Mouse (Mus musculus) brown adipose tissue, adult 24 weeks (tissue): ENCODE results near the gene Gapdhs. TPM values are rescaled to one million over a fixed set of nuclear protein-coding genes. Genes with fewer than 3 reads are reported as not detected.
"Not testable (repeated sequence)": the region's sequence is repeated elsewhere in the genome, so short reads cannot be mapped to it uniquely, and the experiment has no call there.

Source experiments
- H3K27ac ChIP-seq: fragments of 200-500 bp; replicated peaks from 2 replicates; pipeline ENCODE4 v1.5.1; 2012; ENCODE audit warnings: low read depth, mild to moderate bottlenecking, low read length
- H3K4me1 ChIP-seq: fragments of 200-500 bp; 2 replicates; pipeline ENCODE4 v1.6.1; 2012; ENCODE audit warnings: low read length, mixed read lengths; ENCODE audit not compliant: control insufficient read depth, insufficient read depth, insufficient read length
- H3K4me3 ChIP-seq: fragments of 200-500 bp; 2 replicates; pipeline ENCODE4 v1.5.1; 2012; ENCODE audit warnings: low read depth, mild to moderate bottlenecking, low read length, moderate library complexity; ENCODE audit not compliant: insufficient read depth
- polyA plus RNA-seq: library from polyadenylated mRNA; stranded (reverse); fragments of >200 nt; gene quantifications from 2 replicates; pipeline ENCODE4 v1.2.4, GENCODE M21; 2012; ENCODE audit not compliant: missing spikeins, insufficient read depth, insufficient read length

Gene Gapdhs
- polyA plus RNA-seq = not detected in 2 replicates

DNA sequence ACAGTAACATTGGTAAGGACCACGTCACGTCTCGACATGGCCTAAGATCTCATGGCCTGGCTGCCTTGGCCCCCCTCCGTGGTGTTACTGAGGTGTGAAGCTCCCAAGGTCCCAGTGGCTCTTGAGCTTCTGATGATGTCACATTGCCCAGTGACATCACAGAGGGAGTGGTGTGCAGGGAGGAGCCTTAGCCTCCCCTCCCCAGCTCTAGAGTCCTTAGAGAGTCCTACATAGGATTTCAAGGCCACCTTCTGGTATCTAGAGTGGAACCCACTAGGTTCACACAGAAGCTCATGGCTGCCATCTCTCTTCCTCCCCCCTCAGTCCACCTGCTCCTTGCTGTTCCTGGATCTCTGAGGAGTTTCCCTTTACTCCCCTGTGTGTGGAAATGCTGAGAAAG lies at the start of gene Gapdhs:
TSS of gene Gapdhs (minus strand) at position 65 of the 400 bp plus-strand sequence.
- H3K4me1 ChIP-seq, H3K4me3 ChIP-seq, H3K27ac ChIP-seq: not testable (repeated sequence)

DNA sequence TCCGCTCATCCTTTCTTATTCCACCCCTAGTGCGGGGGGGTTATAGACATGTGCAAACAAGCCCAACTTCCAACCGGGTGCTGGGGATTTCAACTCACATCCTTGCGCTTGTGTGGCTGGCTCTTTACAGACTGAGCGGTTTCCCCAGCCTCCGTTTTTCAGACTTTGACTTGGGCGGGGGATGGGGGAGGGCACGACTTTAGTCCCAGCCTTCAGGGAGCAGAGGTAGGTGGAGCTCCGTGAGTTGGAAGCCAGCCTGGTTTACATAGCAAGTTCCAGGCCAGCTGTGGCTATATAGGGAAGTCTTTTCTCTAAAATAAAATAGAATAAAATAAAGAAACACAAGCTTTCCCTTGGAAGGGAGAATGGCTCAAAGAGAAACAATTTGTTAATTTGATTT lies 48.4 kb upstream of the Gapdhs start:
- no peak overlapping the region for H3K4me3 ChIP-seq
- H3K4me1 ChIP-seq = no peaks in the 10 kb centered on the region
- no peak overlapping the region for H3K27ac ChIP-seq

DNA sequence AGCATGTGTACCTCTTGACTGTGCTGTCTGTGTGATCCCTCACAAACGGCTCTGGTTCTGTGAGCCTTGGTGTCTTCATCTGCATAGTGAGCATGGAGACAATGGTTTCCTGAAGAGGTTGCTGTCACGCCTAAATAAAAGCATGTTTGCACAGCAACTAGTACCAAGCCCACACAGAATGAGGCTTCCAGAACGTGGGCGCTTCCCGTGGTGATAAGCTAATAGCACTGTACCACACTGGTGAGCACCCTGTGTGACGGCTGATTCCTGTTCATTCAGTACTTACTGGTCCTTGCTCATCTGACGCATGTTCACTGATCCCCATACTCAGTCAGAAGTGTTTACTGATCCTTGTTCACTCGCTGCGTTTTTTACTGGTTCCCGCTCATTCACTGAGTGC lies 46.7 kb upstream of the Gapdhs start:
- Histone ChIP-seq H3K4me3 (no peak overlapping the region), H3K4me1 (no peaks in the 10 kb centered on the region), H3K27ac (no peak overlapping the region)

DNA sequence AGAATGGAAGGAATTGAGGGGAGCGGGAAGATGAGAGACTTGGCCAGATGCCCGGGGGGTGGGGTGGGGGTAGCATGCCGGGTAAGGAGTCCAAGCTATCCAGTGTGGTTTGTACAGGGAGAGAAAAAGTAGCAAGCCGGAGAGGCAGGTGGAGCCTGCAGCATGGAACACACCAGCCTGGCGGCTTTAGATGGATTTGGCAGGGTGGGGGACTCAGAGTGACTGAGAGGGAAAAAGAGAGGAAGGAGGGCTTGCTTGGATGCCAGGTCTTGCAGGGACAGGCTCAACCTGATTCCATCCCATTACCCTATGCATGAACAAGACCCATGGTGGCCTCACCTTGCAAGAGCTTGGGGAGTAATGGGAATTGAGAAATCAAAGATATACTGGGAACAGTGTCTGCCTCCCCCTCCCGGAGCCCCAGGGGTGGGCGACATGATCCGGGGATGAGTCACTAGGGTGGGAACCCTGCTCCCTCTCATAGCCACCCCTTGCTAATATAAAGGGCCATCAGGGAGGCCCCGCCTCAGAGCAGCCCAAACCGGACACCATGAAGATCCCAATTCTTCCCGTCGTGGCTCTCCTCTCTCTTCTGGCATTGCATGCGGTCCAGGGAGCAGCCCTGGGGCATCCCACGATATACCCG lies 44.0 kb upstream of the Gapdhs start, which contains the start of gene Krtdap:
TSS of gene Krtdap (plus strand) at position 520 of the 646 bp plus-strand sequence.
- Histone ChIP-seq H3K27ac (no peak within 1 kb of the TSS), H3K4me3 (no peak within 1 kb of the TSS), H3K4me1 (no peaks in the 10 kb centered on the region)

DNA sequence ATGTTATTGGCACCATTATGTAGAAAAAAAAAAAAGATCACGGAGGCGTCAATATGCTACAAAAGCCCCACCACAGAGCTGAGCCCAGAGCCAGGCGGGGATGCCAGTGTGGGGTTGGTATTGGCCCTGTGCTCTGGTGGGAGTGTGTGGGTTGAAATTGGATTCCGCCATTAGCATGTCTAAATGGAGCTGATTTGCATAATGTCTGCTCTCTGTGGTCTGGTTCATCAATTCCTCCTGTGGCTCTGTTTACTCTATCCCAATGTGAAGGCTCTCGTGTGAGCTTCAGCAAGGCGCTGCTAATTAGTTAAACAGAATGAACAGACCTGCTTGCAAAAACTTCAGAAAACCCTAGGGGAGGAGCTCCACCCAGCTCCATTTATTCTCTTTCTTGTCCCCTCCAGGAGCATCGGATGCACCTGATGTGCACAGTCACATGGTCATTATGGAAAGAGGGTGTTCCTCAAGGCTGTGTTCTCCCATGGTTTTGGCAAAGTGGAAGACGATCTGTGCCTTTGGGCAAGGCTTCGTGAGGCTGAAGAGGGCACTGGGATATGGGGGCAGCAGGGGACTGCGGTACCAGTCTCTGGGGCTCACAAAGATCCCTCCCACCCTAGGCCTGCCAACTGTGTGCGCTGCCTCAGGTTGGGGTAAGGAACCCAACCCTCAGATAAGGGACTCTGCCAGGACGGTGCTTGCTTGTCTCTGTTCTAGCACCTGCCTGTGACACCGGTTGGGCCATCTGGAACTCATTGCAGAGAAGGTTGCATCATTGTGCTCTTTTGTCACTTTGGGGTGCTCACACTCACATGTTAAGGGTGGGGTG lies 42.5 kb upstream of the Gapdhs start:
- no peak overlapping the region for H3K4me3 ChIP-seq
- no peaks in the 10 kb centered on the region for H3K4me1 ChIP-seq
- no peak overlapping the region for H3K27ac ChIP-seq

DNA sequence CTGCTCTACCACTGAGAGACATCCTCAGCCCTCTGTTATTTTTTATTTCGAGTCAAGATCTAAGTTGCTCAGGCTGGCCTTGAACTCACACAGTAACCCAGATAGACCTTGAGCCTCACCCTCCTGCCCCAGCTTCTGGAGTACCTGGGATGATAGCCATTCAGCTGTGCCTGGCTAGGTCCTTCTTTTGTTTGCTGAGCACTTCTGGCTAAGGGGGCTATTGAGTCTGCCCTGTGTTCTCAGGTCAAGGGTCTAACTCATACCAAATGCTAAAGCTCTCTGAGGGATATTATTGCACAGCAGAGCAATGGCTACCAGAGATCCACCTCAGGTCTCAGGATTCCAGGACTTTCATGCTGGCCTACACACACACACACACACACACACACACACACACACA lies 41.7 kb upstream of the Gapdhs start:
- Histone ChIP-seq H3K4me1 (no peaks in the 10 kb centered on the region), H3K27ac (no peak overlapping the region)

DNA sequence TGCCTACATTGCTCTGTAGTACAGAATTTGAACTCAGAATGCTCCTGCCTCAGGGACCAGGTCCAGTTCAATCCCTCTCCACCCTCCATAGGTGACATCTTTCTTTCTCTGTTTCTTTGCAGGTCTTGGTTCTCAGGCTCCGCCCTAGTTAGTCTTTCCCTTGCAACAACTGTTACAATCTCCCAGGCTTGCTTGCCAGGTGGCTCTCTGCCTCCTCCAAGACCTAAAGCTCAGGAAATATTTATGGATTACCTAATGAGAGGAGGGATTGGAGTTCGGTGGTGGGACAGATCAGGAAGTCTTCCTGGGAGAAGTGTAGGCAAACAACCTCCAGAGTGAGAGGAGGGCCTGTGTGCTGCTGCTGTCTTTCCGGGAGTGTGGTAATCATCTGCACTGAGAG lies 39.2 kb upstream of the Gapdhs start:
- no peaks in the 10 kb centered on the region for H3K4me1 ChIP-seq
- no peak overlapping the region for H3K27ac ChIP-seq
- no peak overlapping the region for H3K4me3 ChIP-seq

More for the DNA sequence above, 41.7 kb upstream of the Gapdhs start:
- H3K4me3 ChIP-seq = no peak overlapping the region

DNA sequence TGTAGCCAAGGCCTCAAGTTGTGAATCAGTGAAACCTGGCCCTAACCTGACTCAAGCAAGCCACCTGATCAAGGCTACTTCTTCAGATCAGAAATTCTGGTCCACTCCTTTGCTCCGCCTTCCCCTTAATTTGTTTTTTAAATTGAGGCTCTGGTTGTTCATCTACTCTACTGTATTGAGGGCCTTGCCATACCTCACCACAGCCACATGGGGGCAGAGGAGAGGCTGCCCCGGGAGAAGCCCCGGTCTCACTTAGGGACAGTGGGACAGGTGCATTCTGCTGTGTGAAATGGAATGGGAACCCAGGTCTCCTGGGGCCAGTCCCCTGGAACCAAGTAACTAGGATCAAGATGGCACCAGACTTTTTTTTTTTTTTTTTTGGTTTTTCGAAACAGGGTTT lies 38.3 kb upstream of the Gapdhs start:
- no peak overlapping the region for H3K4me3 ChIP-seq
- no peak overlapping the region for H3K27ac ChIP-seq
- H3K4me1 ChIP-seq = no peaks in the 10 kb centered on the region

DNA sequence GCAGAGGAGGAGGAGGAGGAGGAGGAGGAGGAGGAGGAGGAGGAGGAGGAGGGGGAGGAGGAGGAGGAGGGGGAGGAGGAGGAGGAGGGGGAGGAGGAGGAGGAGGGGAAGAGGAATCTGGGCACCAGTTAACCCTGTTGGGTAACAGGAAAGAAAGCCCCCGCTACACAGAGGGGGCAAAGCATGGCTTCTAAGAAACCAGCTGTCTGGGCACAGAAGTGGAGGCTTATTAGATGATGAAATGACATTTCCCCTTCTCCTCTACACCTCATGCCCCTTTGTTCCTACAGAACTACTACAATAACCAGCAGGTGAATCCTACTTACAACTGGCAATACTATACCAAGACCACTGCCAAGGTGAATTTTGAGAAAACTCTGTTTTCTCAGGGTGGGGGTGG lies 34.4 kb upstream of the Gapdhs start:
- no peak overlapping the region for H3K27ac ChIP-seq
- H3K4me3 ChIP-seq = no peak overlapping the region
- H3K4me1 ChIP-seq = no peaks in the 10 kb centered on the region

DNA sequence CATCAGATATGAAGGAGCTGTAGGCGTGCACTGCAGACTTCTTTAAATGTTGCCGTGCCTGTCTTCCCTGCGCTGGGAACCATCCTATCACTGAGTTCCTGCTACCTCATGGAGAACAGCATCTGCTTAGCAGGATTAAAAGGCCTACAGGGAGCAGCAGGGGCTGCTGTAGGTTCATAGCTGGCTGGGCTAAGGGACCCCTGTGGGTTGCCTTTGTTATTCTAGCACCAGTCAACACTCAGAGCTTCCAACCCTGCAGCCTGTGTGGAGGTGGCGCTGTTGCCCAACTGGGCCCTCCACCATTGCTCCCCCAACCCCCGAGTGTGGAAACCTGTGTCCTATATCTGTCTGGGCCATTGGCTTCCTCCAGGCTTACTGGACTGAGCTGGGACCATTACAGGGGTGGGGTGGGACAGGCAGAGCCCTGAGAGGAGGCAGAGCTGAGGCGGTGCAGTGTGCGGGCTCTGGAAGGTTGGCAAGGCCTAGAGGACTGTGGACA lies 33.6 kb upstream of the Gapdhs start:
- H3K27ac ChIP-seq = no peak overlapping the region
- no peaks in the 10 kb centered on the region for H3K4me1 ChIP-seq
- H3K4me3 ChIP-seq = no peak overlapping the region

DNA sequence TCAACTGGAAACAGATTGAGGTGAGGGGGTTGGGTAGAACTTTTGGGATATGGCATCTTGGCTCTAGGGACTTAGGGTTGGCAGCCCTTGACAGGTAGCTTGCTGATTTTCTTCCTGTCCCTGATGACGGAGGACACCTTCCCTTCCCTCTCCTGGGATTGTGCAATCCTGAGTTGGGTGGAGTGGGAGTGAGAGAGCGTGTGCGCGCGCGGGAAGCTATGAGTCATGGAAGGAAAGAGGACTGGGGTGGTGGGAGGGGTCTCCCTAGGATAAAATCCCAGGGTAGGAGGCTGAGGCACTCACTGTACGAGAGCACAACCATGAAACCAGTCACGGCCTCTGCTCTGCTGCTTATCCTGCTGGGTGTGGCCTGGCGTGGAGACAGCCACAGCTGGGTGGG lies 32.6 kb upstream of the Gapdhs start:
- no peak overlapping the region for H3K4me3 ChIP-seq
- H3K27ac ChIP-seq = no peak overlapping the region
- H3K4me1 ChIP-seq = no peaks in the 10 kb centered on the region

DNA sequence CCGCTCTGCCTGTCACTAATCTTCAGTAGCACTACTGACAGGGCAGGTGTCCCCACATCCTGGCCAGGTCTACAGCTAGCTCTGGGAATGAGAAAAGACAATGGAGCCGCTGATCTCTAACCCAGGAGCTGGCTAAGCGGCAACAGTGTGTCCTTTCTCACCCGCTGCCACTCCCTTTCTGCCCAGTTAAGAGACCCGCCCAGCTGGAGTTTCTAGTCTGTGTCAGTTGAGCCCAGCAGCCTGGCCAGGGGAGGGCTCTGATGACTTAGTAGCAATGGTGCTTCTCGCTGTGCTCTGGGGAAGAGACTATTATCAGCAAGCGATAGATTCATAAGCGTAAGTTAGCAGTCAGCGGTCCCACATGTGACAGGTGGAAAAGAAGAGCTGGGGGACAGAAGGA lies 25.8 kb upstream of the Gapdhs start:
- Histone ChIP-seq H3K4me3 (no peak overlapping the region), H3K27ac (no peak overlapping the region), H3K4me1 (no peaks in the 10 kb centered on the region)

DNA sequence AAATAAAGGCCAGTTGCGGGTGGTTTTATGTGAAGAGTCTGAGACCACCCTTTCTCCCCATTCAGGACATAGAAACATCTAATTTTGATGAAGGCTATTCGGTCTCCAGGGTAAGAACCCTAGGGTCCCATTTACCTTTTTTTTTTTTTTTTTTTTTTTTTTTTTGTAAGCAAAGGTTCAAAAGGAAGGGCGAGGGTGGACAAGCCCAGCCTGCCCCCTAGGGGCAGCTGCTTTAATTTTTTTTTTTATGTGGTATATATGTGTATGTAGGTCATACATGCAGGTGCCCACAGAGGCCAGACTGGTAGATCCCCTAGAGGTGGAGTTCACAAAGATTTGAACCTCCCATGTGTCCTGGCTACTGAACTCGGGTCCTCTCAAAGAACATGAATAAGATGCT lies 22.9 kb upstream of the Gapdhs start:
- Histone ChIP-seq H3K27ac (no peak overlapping the region), H3K4me3 (no peak overlapping the region), H3K4me1 (no peaks in the 10 kb centered on the region)

DNA sequence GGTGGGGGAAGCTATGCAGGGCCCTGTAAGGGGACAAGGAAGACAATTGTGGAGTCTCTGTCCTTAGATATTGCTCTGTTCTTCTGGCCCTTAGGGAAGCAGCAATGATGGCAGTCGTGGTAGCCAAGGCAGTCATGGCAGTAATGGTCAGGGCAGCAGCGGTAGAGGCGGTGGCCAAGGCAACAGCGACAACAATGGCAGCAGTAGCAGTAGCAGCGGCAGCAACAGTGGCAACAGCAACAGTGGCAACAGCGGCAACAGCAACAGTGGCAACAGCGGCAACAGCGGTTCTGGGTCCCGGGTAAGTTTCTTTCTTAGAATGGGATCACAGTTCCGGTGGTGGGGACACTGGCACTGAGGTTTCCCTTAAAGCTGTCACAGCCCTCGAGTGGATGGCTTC lies 21.7 kb upstream of the Gapdhs start:
- Histone ChIP-seq H3K4me1 (no peaks in the 10 kb centered on the region), H3K27ac (no peak overlapping the region), H3K4me3 (no peak overlapping the region)

DNA sequence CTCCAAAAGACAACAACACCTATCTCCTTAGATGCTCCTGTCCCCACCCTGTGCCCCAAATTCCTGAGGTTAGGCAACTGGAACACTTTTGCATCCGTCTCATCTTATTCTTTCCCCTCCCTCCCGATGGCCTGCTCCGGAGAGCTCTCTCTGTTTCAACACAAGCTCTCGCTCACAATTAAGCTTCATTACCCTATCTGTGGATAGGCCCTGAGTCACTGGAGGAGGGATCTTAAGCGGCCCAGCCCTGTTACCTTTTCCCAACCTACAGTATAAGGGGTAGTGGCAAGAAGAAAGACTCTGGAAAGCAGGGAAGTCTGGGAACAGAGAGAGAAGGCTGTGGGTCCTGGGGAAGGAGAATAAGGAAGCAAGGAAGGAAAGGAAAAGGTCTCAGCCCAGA lies 20.0 kb upstream of the Gapdhs start, which contains the start of gene Dmkn:
TSS of gene Dmkn (plus strand) at position 301 of the 400 bp plus-strand sequence.
- H3K4me3 ChIP-seq = no peak within 1 kb of the TSS
- H3K27ac ChIP-seq = no peak within 1 kb of the TSS
- no peaks in the 10 kb centered on the region for H3K4me1 ChIP-seq
